Mouse (Mus musculus) frontal cortex, adult (tissue): ENCODE measurements around the gene Olfr1156.

ENCODE experiments used
- ATAC-seq: cut with Nextera tagmentation; 2 replicates; pipeline ENCODE4 v1.9.2; 2017; ENCODE audit warnings: mild to moderate bottlenecking, moderate library complexity, mixed read lengths; ENCODE audit not compliant: low TSS enrichment

Gene Olfr1156

GRCm38 (mm10) chr2:87953000-87953399, at the start of gene Olfr1156:
TSS of gene Olfr1156 (minus strand) at chr2:87953100.
- no peak for ATAC-seq

- no peak for ATAC-seq
Measured at GRCm38 (mm10) chr2:87989813-87990212, 36.9 kb upstream of the Olfr1156 start, which contains the start of gene Olfr1158. TSS of gene Olfr1158 (plus strand) at chr2:87990113.

DNA sequence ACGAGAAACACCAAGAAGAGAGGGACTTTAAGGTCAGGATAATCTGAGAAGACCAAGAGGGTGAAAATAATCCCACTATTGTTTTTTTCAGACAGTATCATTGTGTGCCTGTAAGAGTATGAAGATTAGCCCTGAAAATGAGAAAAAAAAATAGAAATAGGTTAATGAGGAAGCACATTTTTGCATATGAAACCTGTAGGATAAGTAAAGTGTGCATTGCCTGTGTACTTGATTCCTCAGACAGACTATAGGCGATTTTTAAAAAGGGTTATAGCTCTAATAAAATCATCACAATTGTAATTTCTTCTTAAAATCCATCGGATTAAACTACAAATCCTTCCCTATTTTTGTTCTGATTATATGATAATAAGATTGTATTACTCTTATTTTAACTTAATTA, 21.7 kb upstream of the Olfr1156 start, which contains the start of gene Olfr74:
TSS of gene Olfr74 (minus strand) at position 101 of the 400 bp plus-strand sequence.
- no peak for ATAC-seq

GRCm38 (mm10) chr2:87968199-87968598, 15.3 kb upstream of the Olfr1156 start, which contains the start of gene Olfr1157:
TSS of gene Olfr1157 (minus strand) at chr2:87968299.
- ATAC-seq, result no peak

DNA sequence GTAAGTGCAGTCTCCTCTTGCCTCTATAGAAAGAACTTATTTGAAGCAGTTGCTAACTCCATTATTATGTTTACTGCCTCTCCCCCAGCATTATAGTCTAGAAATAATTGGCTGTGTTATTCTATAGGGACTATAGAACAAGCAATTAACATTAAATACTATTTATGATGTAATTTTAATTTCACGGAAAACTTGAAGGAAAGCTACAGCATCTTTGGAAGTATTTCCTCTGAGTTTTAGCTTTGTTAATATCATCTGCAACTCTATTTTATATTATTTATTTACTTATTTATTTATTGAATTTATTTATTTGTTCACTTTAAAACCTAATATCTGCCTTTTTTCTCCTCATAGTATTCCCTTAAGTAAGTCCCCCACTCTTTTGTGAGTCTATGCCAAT, 7.9 kb downstream of the Olfr1156 start, which contains the start of gene Olfr1155:
TSS of gene Olfr1155 (minus strand) at position 101 of the 400 bp plus-strand sequence.
- no peak for ATAC-seq

- ATAC-seq, result no peak
Measured at GRCm38 (mm10) chr2:87905066-87905465, 47.8 kb downstream of the Olfr1156 start, which contains the start of gene Olfr1154. TSS of gene Olfr1154 (minus strand) at chr2:87905166.
